Mouse (Mus musculus) lung, embryonic 14.5 days (tissue): Measurements from ENCODE around the gene Mad1l1. TPM values are rescaled to one million over a fixed set of nuclear protein-coding genes. Genes with fewer than 3 reads are reported as not detected.

ENCODE experiments used
- ATAC-seq: fragments of 200-750 bp; cut with Nextera tagmentation; 2 replicates; pipeline ENCODE4 v1.8.0; 2017; ENCODE audit warnings: mild to moderate bottlenecking, moderate TSS enrichment, moderate library complexity; ENCODE audit not compliant: insufficient read depth
- DNase-seq: peaks from one replicate; pipeline ENCODE4 v3.0.0-alpha.2; 2015
- H3K27ac ChIP-seq: fragments of 300-500 bp; sonication (generic); 2 replicates; pipeline ENCODE4 v1.5.1; 2014; ENCODE audit warnings: low read depth, mild to moderate bottlenecking, moderate library complexity
- H3K27me3 ChIP-seq: fragments of 300-500 bp; sonication (generic); 2 replicates; pipeline ENCODE4 v1.6.1; 2014; ENCODE audit warnings: low read length, control low read depth; ENCODE audit not compliant: insufficient read depth
- H3K36me3 ChIP-seq: fragments of 300-500 bp; sonication (generic); 2 replicates; pipeline ENCODE4 v1.6.1; 2014; ENCODE audit warnings: control low read depth; ENCODE audit not compliant: insufficient read depth
- H3K4me1 ChIP-seq: fragments of 300-500 bp; sonication (generic); 2 replicates; pipeline ENCODE4 v1.6.1; 2014; ENCODE audit warnings: antibody characterized with exemption, control low read depth; ENCODE audit not compliant: insufficient read depth
- H3K4me2 ChIP-seq: fragments of 300-500 bp; sonication (generic); 2 replicates; pipeline ENCODE4 v1.6.1; 2014; ENCODE audit warnings: mild to moderate bottlenecking
- H3K4me3 ChIP-seq: fragments of 300-500 bp; sonication (generic); 2 replicates; pipeline ENCODE4 v1.5.1; 2014; ENCODE audit warnings: low read depth, low read length
- H3K9ac ChIP-seq: fragments of 300-500 bp; sonication (generic); 2 replicates; pipeline ENCODE4 v1.6.1; 2014
- H3K9me3 ChIP-seq: fragments of 300-500 bp; sonication (generic); 2 replicates; pipeline ENCODE4 v1.6.1; 2016; ENCODE audit warnings: low read depth, low read length, control low read depth
- CTCF ChIP-seq: IDR thresholded peaks from 2 replicates; pipeline ENCODE4 v1.5.1; 2016; ENCODE audit warnings: antibody characterized with exemption, low read depth
- WGBS: fragments of 180-500 bp; shearing (Covaris S2); extraction: QIAGEN DNeasy Blood & Tissue Kit; methylation state at CpG from one replicate; pipeline ENCODE4 v1.1.7; 2014; 5-methylcytosine and 5-hydroxymethylcytosine counted together
- polyA plus RNA-seq: library from polyadenylated mRNA; unstranded; fragments of >200 nt; fragmentation: Nextera tagmentation; extraction: Ambion mirVana; gene quantifications from 2 replicates; pipeline ENCODE4 v1.2.1, GENCODE M21; 2014

The Mad1l1 gene
- polyA plus RNA-seq, 1 experiment from 2014 or later, result 61.6 TPM

- Histone ChIP-seq H3K4me2 (no peak overlapping the region), H3K27me3 (no peaks in the 10 kb centered on the region), H3K9ac (no peak overlapping the region), H3K36me3 (peaks cover 32% of the 10 kb centered on the region), H3K4me3 (no peak overlapping the region), H3K4me1 (no peaks in the 10 kb centered on the region), H3K9me3 (no peaks in the 10 kb centered on the region), H3K27ac (no peak overlapping the region)
- ATAC-seq (no peak), DNase-seq (no peak)
- 77% methylated on average over 14 of the region's 14 CpGs for WGBS
- no peak for TF ChIP-seq CTCF
Measured at GRCm38 (mm10) chr5:140359930-140360674, 38.8 kb upstream of the Mad1l1 start.

DNA sequence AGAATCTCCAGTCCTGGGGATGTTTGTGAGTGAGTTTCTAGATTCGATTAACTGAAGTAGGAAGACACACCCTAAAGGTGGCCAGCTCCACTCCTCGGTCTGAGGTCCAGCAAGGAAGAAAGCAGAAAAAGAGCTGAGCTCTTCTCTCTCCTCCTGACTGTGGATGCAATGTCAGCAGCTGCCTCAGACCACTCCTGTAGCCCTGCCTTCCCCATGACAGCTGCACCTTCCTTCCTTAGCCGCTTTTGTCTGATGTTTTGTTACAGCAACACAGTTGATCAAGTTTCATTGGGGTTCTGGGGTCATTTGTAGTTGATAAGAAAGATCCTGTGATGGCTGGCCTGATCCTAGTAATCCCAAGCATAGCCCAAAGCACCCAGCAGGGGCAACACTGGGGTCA lies 36.1 kb upstream of the Mad1l1 start:
- Histone ChIP-seq H3K27me3 (no peaks in the 10 kb centered on the region), H3K4me2 (no peak overlapping the region), H3K9me3 (no peaks in the 10 kb centered on the region), H3K9ac (no peak overlapping the region), H3K4me1 (no peaks in the 10 kb centered on the region), H3K27ac (no peak overlapping the region), H3K36me3 (peaks cover 55% of the 10 kb centered on the region), H3K4me3 (no peak overlapping the region)
- no peak for ATAC-seq
- DNase-seq, result no peak
- TF ChIP-seq CTCF, result no peak
- WGBS, result 89% methylated on average over 3 of the region's 3 CpGs

- H3K27ac ChIP-seq, result no peak overlapping the region
- H3K4me3 ChIP-seq, result no peak overlapping the region
- H3K9me3 ChIP-seq, result no peaks in the 10 kb centered on the region
- peak; percentile 24; the same call in 1 of the 2 replicates for TF ChIP-seq CTCF
- H3K27me3 ChIP-seq, result no peaks in the 10 kb centered on the region
- 83% methylated on average over 11 of the region's 11 CpGs for WGBS
- no peak for ATAC-seq
- no peak overlapping the region for H3K9ac ChIP-seq
- no peaks in the 10 kb centered on the region for H3K4me1 ChIP-seq
- peaks cover 68% of the 10 kb centered on the region for H3K36me3 ChIP-seq
- no peak overlapping the region for H3K4me2 ChIP-seq
- DNase-seq, result no peak
Measured at GRCm38 (mm10) chr5:140355934-140356333, 34.6 kb upstream of the Mad1l1 start.

GRCm38 (mm10) chr5:140352352-140352751 lies 31.0 kb upstream of the Mad1l1 start:
- no peak overlapping the region for H3K9ac ChIP-seq
- DNase-seq (no peak), ATAC-seq (no peak)
- TF ChIP-seq CTCF, result no peak
- no peaks in the 10 kb centered on the region for H3K4me1 ChIP-seq
- no peaks in the 10 kb centered on the region for H3K9me3 ChIP-seq
- H3K27ac ChIP-seq, result no peak overlapping the region
- H3K4me2 ChIP-seq, result no peak overlapping the region
- no peak overlapping the region for H3K4me3 ChIP-seq
- no peaks in the 10 kb centered on the region for H3K27me3 ChIP-seq
- peaks cover 55% of the 10 kb centered on the region for H3K36me3 ChIP-seq
- WGBS, result 96% methylated on average over 6 of the region's 6 CpGs

- no peak for TF ChIP-seq CTCF
- no peaks in the 10 kb centered on the region for H3K9me3 ChIP-seq
- H3K9ac ChIP-seq, result no peak overlapping the region
- whole genome bisulfite sequencing, result 91% methylated on average over 8 of the region's 8 CpGs
- DNase-seq (no peak), ATAC-seq (no peak)
- no peaks in the 10 kb centered on the region for H3K27me3 ChIP-seq
- no peak overlapping the region for H3K4me3 ChIP-seq
- no peaks in the 10 kb centered on the region for H3K4me1 ChIP-seq
- peaks cover 48% of the 10 kb centered on the region for H3K36me3 ChIP-seq
- no peak overlapping the region for H3K27ac ChIP-seq
- no peak overlapping the region for H3K4me2 ChIP-seq
Measured at GRCm38 (mm10) chr5:140350731-140351497, 29.6 kb upstream of the Mad1l1 start.

DNA sequence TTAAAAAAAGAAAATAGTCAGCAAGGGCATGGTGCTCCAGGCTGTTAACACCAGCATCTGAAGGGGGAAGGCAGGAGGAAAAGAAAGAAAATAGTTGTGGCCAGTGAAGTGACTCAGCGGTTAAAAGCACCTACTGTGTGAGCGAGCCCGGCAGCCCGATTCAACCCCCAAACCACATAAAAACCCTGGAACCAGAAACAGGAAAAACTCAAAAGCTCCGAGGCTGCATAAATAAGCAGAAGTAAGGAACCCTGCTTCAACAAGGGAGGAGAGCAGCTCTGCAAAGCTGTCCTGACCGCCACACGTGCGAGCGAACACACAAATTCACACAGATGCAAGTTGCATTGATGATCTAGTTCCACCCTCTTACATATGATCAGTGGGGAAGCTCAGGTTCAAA lies 28.5 kb upstream of the Mad1l1 start:
- Histone ChIP-seq H3K4me2 (no peak overlapping the region), H3K36me3 (peaks cover 44% of the 10 kb centered on the region)
- WGBS, result 94% methylated on average over 9 of the region's 9 CpGs

DNA sequence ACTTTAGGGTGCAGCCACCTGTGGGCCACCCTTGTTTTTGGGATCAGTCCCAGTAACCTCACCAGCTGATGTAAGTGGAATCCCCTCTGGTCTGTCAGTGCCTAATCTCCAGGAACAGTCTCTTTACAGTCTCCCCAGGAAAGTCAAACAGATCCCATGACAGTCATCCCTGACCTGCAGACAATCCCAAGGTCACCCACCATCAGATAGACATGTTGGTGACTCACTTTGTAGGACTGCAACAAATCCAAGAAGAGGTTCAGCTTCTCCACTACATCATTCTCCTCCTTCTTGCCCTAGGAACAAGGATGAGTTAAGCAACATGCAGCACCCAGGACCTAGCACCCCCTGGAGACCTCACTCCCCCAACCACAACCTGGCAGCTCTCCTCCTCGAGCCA lies 24.7 kb upstream of the Mad1l1 start:
- no peak overlapping the region for H3K4me3 ChIP-seq
- no peak for ATAC-seq
- H3K27me3 ChIP-seq, result no peaks in the 10 kb centered on the region
- H3K4me1 ChIP-seq, result no peaks in the 10 kb centered on the region
- DNase-seq, result no peak
- TF ChIP-seq CTCF, result no peak
- no peaks in the 10 kb centered on the region for H3K9me3 ChIP-seq
- no peak overlapping the region for H3K27ac ChIP-seq
- no peak overlapping the region for H3K9ac ChIP-seq
- no peak overlapping the region for H3K4me2 ChIP-seq
- peaks cover 27% of the 10 kb centered on the region for H3K36me3 ChIP-seq
- 75% methylated on average over 1 of the region's 1 CpGs for WGBS

More for the DNA sequence above, 28.5 kb upstream of the Mad1l1 start:
- Histone ChIP-seq H3K4me1 (no peaks in the 10 kb centered on the region), H3K9me3 (no peaks in the 10 kb centered on the region), H3K27ac (no peak overlapping the region), H3K4me3 (no peak overlapping the region), H3K9ac (no peak overlapping the region), H3K27me3 (no peaks in the 10 kb centered on the region)
- DNase-seq (no peak), ATAC-seq (no peak)
- no peak for TF ChIP-seq CTCF
